Mouse (Mus musculus): ENCODE measurements at regions not wholly inside any gene's neighbourhood (a gene's known extent, or its start where the extent isn't known, plus 50 kb on each side); places are given as distances from the start of the nearest gene placed in this dataset.
"Not testable (repeated sequence)": the region's sequence is repeated elsewhere in the genome, so short reads cannot be mapped to it uniquely, and the experiment has no call there.

DNA sequence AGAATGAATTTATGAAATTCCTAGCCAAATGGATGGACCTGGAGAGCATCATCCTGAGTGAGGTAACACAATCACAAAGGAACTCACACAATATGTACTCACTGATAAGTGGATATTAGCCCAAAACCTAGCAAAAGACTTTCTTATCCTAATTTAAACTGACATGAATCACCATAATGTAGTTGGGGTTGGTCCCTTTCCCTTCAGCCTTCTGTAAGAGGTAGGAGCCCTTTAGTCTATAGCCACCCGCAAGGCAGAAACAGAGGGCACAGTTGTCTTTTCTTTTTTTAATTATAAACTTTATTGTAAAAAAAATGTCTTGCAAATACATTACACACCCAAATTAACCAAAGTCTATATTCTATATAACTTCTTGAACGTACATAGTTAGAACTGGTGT is 81.3 kb downstream of the Ogfrl1 start:
- not testable (repeated sequence) for H3K27me3 ChIP-seq (replicated peaks; ENCODE audit: control insufficient read depth, insufficient read depth, low read length); H3K4me3 ChIP-seq (ENCODE audit: low read length); H3K36me3 ChIP-seq (ENCODE audit: control insufficient read depth, insufficient read depth, low read length); H3K9me3 ChIP-seq (ENCODE audit: control insufficient read depth, low read length); H3K4me2 ChIP-seq (ENCODE audit: low read length); ATAC-seq; H3K9ac ChIP-seq (ENCODE audit: low read depth, low read length); H3K4me1 ChIP-seq (ENCODE audit: control insufficient read depth, insufficient read depth, low read depth, low read length); H3K27ac ChIP-seq (ENCODE audit: low read depth, low read length)
- WGBS = 93% methylated on average over 2 of the region's 2 CpGs

DNA sequence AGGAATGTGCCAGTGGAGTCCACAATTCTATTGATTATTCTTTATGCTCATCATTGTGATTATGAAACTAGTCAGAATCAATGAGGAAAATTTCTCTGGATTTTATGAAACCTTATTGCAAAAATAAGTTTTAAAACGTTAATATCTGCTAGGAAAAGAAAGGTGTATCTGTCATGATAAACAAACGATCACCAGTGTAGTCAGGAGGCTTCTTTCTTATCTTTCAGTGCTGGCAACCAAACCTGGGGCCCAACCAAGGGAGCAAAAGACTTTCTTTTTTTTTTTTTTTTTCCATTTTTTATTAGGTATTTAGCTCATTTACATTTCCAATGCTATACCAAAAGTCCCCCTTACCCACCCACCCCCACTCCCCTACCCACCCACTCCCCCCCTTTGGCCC is 82.7 kb downstream of the Ogfrl1 start:
- H3K4me1 ChIP-seq (ENCODE audit: control insufficient read depth, insufficient read depth, low read depth, low read length); H3K4me2 ChIP-seq (ENCODE audit: low read length); H3K4me3 ChIP-seq (ENCODE audit: low read length); H3K27ac ChIP-seq (ENCODE audit: low read depth, low read length); ATAC-seq; H3K27me3 ChIP-seq (replicated peaks; ENCODE audit: control insufficient read depth, insufficient read depth, low read length); H3K36me3 ChIP-seq (ENCODE audit: control insufficient read depth, insufficient read depth, low read length); H3K9ac ChIP-seq (ENCODE audit: low read depth, low read length); H3K9me3 ChIP-seq (ENCODE audit: control insufficient read depth, low read length): not testable (repeated sequence)
- WGBS = 88% methylated on average over 2 of the region's 2 CpGs

DNA sequence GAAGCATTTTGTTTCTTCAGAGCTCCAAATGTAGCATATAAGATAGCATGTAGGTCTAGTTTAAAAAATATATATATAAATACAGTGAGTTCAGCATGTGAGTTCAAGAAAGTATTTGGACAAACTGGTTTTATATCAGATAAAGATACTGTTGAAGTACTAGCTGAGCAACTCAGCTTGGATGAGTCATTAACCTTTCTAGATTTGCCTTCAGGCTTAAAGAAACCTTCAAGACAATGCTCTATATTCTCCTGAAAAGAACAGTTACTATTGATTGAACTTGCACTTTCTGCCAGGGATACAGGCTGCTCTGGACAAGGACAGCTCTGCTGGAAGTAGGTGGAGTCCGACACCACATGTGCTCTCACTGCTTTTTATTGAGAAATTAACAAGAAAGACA is 104.9 kb downstream of the Ogfrl1 start:
- no peaks in the 10 kb centered on the region for H3K9me3 ChIP-seq (ENCODE audit: control insufficient read depth, low read length)
- no peak overlapping the region for H3K4me3 ChIP-seq (ENCODE audit: low read length)
- H3K36me3 ChIP-seq (ENCODE audit: control insufficient read depth, insufficient read depth, low read length) = no peaks in the 10 kb centered on the region
- H3K4me1 ChIP-seq (ENCODE audit: control insufficient read depth, insufficient read depth, low read depth, low read length) = no peaks in the 10 kb centered on the region
- ATAC-seq = no peak
- no peak overlapping the region for H3K9ac ChIP-seq (ENCODE audit: low read depth, low read length)
- no peak overlapping the region for H3K27ac ChIP-seq (ENCODE audit: low read depth, low read length)
- H3K27me3 ChIP-seq (replicated peaks; ENCODE audit: control insufficient read depth, insufficient read depth, low read length) = no peaks in the 10 kb centered on the region
- 95% methylated on average over 1 of the region's 1 CpGs for WGBS
- H3K4me2 ChIP-seq (ENCODE audit: low read length) = no peak overlapping the region

DNA sequence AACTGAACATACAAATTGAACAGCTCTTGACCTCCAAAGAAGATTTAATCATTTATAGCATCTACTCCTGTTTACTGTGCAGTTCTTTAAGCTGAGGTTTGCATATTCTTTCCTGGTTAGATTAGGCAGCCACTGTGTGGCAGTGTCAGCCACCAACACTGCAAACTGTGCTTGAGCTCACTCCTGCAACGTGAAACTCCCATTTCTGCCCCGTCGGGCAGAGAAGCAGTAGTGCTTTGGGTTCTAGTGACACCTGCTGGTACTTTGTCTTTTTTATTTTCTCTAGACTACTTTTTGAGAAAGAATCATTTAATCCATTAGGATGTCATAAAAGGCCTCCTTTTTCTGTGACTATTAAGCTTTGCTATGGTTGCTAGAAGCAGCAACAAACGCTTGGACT is 110.8 kb downstream of the Ogfrl1 start:
- WGBS = 23% methylated on average over 4 of the region's 4 CpGs
- Histone ChIP-seq H3K9me3 (ENCODE audit: control insufficient read depth, low read length) (no peaks in the 10 kb centered on the region), H3K4me2 (ENCODE audit: low read length) (no peak overlapping the region), H3K4me1 (ENCODE audit: control insufficient read depth, insufficient read depth, low read depth, low read length) (no peaks in the 10 kb centered on the region), H3K4me3 (ENCODE audit: low read length) (no peak overlapping the region), H3K9ac (ENCODE audit: low read depth, low read length) (no peak overlapping the region), H3K27me3 (replicated peaks; ENCODE audit: control insufficient read depth, insufficient read depth, low read length) (no peaks in the 10 kb centered on the region), H3K36me3 (ENCODE audit: control insufficient read depth, insufficient read depth, low read length) (no peaks in the 10 kb centered on the region), H3K27ac (ENCODE audit: low read depth, low read length) (no peak overlapping the region)
- peak; percentile 78 for ATAC-seq

DNA sequence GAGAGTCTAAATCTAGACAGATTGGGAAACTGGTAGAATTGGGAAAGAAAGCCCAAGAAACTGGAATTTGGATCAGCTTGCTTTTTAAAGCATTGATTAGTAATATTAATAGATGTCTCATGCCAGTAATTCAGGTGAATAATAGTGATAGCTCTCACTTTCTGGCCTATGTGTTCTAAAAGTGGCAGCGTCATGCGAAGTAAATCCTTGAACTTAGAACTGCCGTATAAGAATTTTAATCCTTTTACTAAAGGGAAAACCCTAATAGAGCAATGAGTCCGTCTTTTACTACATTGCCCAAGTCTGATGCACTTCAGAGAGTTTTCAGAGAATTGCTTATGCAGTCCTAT is 114.7 kb downstream of the Ogfrl1 start:
- Histone ChIP-seq H3K9ac (ENCODE audit: low read depth, low read length) (no peak overlapping the region), H3K4me2 (ENCODE audit: low read length) (no peak overlapping the region), H3K27me3 (replicated peaks; ENCODE audit: control insufficient read depth, insufficient read depth, low read length) (no peaks in the 10 kb centered on the region), H3K4me3 (ENCODE audit: low read length) (no peak overlapping the region), H3K4me1 (ENCODE audit: control insufficient read depth, insufficient read depth, low read depth, low read length) (no peaks in the 10 kb centered on the region), H3K9me3 (ENCODE audit: control insufficient read depth, low read length) (no peaks in the 10 kb centered on the region), H3K36me3 (ENCODE audit: control insufficient read depth, insufficient read depth, low read length) (no peaks in the 10 kb centered on the region), H3K27ac (ENCODE audit: low read depth, low read length) (no peak overlapping the region)
- no peak for ATAC-seq
- WGBS = 94% methylated on average over 4 of the region's 4 CpGs

DNA sequence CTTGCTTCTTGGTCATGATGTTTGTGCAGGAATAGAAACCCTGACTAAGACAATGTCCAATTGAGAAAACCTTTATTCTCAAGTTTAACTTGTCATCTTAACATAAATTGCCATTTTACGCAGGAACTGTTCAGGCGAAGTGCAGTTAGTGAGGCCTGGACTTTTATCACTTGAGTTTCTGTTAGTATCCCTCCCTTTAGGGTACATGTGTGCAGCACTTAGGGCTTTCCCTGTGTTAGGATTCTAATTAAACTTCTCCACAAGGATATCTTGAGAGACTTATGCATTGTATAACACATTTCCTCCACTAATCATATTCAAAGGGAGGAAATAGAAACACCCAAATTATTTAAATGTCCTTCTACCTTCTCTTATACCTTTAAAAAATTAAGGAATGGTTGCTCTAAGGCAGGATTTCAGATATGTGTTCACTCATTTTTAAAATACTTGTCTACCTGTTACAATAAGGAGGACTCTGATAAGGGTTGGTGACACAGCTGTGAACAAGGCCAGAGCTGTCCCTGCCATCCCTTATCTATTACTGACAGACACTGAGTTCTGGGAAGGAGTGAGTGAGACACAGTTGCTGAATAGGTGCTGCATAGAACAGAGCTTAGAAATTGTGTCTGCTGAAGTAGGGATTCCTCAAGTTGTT is 115.2 kb downstream of the Ogfrl1 start:
- 89% methylated on average over 2 of the region's 2 CpGs for WGBS

DNA sequence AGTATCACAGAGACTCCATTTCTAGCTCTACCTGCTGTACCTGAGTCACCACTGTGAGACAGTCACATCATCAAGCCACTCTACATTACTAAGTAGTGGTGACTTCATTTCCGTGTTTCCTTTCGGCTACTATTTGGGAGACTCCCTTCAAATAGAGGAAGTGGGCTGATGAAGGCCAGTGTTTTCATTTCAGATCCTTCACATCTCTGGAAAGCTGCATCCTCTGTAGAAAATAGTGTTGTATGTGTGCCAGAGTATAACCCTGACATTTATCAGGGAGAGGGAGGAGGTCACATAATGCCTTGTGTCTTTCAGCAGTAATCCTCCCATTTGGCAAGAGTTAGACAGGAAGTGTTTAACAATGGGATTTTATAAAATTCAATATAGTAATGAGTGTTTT is 117.7 kb downstream of the Ogfrl1 start:
- H3K9me3 ChIP-seq (ENCODE audit: control insufficient read depth, low read length) = no peaks in the 10 kb centered on the region
- no peaks in the 10 kb centered on the region for H3K36me3 ChIP-seq (ENCODE audit: control insufficient read depth, insufficient read depth, low read length)
- H3K4me2 ChIP-seq (ENCODE audit: low read length) = no peak overlapping the region
- 85% methylated on average over 2 of the region's 2 CpGs for WGBS
- no peak overlapping the region for H3K27ac ChIP-seq (ENCODE audit: low read depth, low read length)
- H3K4me3 ChIP-seq (ENCODE audit: low read length) = no peak overlapping the region
- H3K9ac ChIP-seq (ENCODE audit: low read depth, low read length) = no peak overlapping the region
- H3K4me1 ChIP-seq (ENCODE audit: control insufficient read depth, insufficient read depth, low read depth, low read length) = no peaks in the 10 kb centered on the region
- H3K27me3 ChIP-seq (replicated peaks; ENCODE audit: control insufficient read depth, insufficient read depth, low read length) = no peaks in the 10 kb centered on the region
- no peak for ATAC-seq

More for the DNA sequence above, 115.2 kb downstream of the Ogfrl1 start:
- no peaks in the 10 kb centered on the region for H3K36me3 ChIP-seq (ENCODE audit: control insufficient read depth, insufficient read depth, low read length)
- no peak overlapping the region for H3K27ac ChIP-seq (ENCODE audit: low read depth, low read length)
- no peak for ATAC-seq
- no peaks in the 10 kb centered on the region for H3K27me3 ChIP-seq (replicated peaks; ENCODE audit: control insufficient read depth, insufficient read depth, low read length)
- H3K9me3 ChIP-seq (ENCODE audit: control insufficient read depth, low read length) = no peaks in the 10 kb centered on the region
- H3K4me1 ChIP-seq (ENCODE audit: control insufficient read depth, insufficient read depth, low read depth, low read length) = no peaks in the 10 kb centered on the region
- no peak overlapping the region for H3K9ac ChIP-seq (ENCODE audit: low read depth, low read length)
- H3K4me3 ChIP-seq (ENCODE audit: low read length) = no peak overlapping the region
- no peak overlapping the region for H3K4me2 ChIP-seq (ENCODE audit: low read length)

DNA sequence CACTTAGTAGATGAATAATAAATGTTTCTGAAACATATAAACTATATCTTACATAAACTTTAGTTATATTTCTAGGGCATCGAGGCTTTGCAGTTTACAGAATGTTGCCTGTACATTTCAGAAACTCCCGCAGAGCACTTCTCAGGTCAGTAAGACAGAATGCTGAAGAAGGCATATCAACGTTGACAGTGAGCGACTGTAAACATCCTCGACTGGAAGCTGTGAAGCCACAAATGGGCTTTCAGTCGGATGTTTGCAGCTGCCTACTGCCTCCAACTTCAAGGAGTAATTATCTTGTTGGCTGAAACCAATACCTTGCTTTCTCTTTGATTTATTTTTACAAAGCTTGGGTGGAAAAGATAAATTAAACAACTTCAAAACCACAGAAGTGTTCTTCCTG is 125.5 kb downstream of the Ogfrl1 start:
- H3K9ac ChIP-seq (ENCODE audit: low read depth, low read length) = no peak overlapping the region
- H3K4me3 ChIP-seq (ENCODE audit: low read length) = no peak overlapping the region
- no peak for ATAC-seq

DNA sequence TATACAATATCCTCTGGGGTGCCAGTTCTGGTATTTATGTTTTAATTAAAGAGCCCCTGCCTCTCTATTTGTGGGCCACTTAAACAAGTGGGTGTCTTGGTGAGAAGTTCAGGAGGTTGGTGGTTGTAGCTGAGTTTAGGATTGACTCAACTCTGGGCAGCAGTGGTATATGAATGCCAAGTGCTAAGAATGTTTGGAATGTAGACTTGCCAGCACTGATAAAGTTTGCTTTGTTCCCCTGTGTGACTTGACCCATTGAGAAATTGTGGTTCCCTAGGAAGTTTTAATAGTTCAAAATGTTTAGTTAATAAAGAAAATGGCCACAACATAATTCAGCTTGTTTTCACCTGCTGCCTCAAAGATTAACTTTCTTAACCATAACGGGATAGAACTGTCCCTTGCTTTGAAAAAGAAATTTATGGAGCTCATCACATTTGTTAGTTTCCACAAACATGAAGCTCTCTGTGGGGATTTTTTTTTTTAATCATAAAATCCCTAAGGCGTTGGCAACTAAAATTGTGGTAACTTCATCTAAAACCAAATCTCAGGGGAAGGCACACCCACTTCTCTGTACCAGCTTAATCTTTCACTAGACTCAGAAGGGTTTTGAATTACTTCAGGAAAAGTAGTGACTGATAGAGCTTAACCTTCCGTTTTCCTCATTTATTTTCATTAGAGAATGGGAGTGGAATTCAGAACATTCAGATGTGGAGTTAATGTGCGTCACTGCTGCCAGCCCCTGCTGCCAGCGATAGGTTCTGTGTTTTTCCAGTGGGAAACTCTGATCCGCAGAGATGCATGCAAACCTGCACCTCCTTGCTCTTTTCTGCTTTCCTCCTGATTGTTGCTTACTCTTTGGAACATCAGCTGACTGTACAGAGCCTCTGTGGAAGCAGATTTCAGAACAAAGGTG is 126.4 kb downstream of the Ogfrl1 start:
- H3K9me3 ChIP-seq (ENCODE audit: control insufficient read depth, low read length) = no peaks in the 10 kb centered on the region
- no peak for ATAC-seq
- H3K4me3 ChIP-seq (ENCODE audit: low read length) = no peak overlapping the region
- H3K9ac ChIP-seq (ENCODE audit: low read depth, low read length) = no peak overlapping the region
- 45% methylated on average over 6 of the region's 6 CpGs for WGBS
- H3K36me3 ChIP-seq (ENCODE audit: control insufficient read depth, insufficient read depth, low read length) = no peaks in the 10 kb centered on the region
- H3K4me1 ChIP-seq (ENCODE audit: control insufficient read depth, insufficient read depth, low read depth, low read length) = no peaks in the 10 kb centered on the region
- H3K27me3 ChIP-seq (replicated peaks; ENCODE audit: control insufficient read depth, insufficient read depth, low read length) = no peaks in the 10 kb centered on the region
- H3K27ac ChIP-seq (ENCODE audit: low read depth, low read length) = no peak overlapping the region
- no peak overlapping the region for H3K4me2 ChIP-seq (ENCODE audit: low read length)

More for the DNA sequence above, 125.5 kb downstream of the Ogfrl1 start:
- Histone ChIP-seq H3K4me2 (ENCODE audit: low read length) (no peak overlapping the region), H3K4me1 (ENCODE audit: control insufficient read depth, insufficient read depth, low read depth, low read length) (no peaks in the 10 kb centered on the region), H3K27ac (ENCODE audit: low read depth, low read length) (no peak overlapping the region), H3K27me3 (replicated peaks; ENCODE audit: control insufficient read depth, insufficient read depth, low read length) (no peaks in the 10 kb centered on the region), H3K9me3 (ENCODE audit: control insufficient read depth, low read length) (no peaks in the 10 kb centered on the region), H3K36me3 (ENCODE audit: control insufficient read depth, insufficient read depth, low read length) (no peaks in the 10 kb centered on the region)
- WGBS = 70% methylated on average over 6 of the region's 6 CpGs
